Mouse (Mus musculus) heart, adult 18-20 months (tissue): ENCODE data around the gene Bspry. TPM values are rescaled to one million over a fixed set of nuclear protein-coding genes. Genes with fewer than 3 reads are reported as not detected.
A peak's percentile ranks its signal among the peaks of the same experiment; 100 is the strongest.

Experiments used
- DNase-seq, 2 experiments: peaks; one replicate each; pipeline ENCODE4 v3.0.0; 2021 to 2022; ENCODE audit warnings: mixed read lengths in 1 of 2
- total RNA-seq, 2 experiments: library from RNA; stranded (reverse); gene quantifications; 2 replicates each; pipeline ENCODE4 v1.2.3; 2021

Gene Bspry
- total RNA-seq, 2 experiments from 2014 or later = 0.23 TPM; not detected in 1

DNA sequence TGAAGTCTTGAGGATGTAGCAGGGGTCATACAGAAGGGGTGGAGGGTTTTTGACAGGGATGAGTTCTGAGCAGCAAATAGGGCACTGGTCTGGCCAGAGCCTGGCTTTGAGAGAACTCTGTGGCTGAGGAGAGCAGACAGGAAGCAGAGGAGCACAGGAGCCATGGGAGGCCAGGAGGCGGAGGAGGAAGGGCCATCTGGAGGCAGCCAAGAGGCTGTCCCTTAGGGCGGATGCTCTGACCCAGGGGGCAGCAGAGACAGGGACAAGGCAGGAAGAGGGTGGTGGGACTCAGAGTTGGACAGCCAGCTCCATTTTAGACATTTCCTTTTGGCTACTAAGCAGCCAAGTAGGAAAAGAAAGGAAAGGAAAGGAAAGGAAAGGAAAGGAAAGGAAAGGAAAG lies 36.2 kb downstream of the Bspry start:
- peak; percentile 70 to 89 for DNase-seq

DNA sequence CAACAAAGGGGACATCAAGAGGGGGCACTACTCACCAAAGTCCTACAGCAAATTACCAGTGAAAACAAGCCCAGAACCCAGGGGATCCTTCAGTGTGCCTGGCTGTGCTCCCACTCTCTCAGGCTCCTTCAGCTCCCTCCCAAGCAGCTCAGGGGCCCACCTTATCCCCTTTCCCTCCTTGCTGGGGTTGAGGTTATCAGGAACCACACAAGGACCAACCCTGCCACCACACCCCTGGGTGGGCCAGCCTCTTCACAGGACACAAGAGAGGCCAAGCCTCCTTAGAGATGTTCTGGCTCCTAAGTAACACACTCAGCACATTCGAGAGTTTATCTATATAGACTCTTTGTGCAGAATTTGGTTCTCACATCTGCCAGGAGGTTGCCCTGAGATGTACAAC lies 36.7 kb downstream of the Bspry start:
- DNase-seq = no peak

DNA sequence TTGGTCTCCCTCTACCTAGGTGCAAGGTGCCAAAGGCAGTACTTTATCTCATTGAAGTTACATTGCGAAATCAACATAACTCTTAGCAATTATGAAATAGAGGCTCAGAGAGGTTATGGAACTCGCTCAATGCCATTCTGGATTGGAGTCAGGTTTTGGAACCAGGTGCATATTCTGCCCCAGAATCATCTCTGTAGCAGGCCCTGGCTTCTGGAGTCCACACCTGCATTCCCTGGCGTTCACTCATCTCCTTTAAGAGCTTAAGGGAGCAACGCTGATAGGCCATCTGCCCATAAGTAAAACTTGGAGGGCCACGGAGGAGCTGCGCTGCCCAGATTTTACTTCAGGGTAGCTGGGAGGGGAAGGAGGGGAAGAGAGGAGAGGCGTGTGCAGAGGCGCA lies 37.2 kb downstream of the Bspry start:
- no peak for DNase-seq

DNA sequence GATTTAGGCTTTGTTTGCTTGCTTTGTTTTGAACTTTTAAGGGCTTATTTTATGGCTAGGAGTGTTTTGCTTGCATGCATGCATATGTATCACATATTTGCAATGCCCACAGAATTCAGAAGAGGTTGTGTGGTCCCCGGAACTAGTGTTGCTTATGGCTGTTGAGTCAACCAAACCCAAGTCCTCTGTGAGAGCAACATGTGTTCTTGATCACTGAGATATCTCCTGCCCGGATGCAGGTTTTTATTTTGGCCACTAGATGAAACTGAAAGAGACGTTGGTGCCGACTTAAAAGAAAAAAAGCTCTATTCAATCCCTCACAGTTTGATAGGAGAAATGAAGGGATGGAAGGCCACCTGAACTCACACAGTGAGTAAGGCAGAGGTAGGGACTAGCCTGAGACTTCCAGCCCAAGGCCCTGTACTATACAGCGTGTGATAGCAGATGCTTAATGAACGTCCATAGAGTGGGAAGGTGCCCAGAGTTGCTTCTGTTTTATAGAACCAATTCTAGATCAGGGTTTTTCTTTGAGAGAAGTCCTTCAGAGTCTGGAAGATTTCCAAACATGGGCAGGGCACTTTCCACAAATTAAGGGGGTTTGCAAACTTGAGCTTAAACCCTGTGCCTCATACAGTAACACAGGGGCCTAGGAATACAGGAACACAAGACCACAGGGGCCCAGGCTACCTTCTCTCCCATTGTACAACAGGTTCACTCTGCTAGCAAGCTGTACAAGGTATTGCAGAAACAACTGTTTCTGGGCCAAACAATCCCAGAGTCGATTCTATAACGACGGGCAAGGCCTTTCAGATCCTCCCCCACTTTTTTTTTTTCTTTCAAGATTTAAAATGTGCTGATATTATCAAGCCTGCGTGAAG lies 37.9 kb downstream of the Bspry start:
- DNase-seq = no peak

DNA sequence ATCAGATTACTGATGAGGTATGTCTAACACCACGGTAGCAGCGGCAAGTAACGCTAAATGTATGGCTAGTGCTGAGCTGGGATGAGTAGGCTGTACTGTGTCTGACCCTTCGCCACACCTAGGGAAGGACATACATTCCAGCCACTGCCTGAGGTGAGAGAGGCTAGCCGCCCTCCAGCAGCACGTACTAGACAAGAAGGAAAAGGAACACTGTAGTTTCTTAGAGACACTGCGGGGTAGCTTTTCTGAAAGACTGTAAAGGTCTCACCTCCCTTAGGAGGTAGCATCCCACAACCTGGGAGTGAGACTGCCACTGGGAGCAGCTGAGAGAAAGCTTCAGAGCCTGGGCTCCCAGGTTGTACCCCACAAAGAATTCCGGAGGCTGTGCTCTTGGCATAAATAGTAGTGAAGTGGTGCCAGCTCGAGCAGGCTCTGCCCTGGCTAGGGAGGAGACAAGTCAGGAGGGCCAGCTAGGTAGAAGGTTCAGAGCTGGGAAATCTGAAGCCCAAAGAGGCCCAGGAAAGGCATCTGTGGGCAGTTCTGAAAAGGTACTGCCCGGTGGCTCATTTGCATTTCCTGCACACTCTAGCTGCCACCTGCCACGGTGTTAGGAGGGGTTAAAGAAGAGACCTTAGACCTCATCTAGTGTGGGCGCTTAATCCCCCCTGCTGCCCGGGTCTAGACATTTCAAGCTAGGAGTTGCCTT lies 38.7 kb downstream of the Bspry start:
- peak; percentile 60 to 74 for DNase-seq

DNA sequence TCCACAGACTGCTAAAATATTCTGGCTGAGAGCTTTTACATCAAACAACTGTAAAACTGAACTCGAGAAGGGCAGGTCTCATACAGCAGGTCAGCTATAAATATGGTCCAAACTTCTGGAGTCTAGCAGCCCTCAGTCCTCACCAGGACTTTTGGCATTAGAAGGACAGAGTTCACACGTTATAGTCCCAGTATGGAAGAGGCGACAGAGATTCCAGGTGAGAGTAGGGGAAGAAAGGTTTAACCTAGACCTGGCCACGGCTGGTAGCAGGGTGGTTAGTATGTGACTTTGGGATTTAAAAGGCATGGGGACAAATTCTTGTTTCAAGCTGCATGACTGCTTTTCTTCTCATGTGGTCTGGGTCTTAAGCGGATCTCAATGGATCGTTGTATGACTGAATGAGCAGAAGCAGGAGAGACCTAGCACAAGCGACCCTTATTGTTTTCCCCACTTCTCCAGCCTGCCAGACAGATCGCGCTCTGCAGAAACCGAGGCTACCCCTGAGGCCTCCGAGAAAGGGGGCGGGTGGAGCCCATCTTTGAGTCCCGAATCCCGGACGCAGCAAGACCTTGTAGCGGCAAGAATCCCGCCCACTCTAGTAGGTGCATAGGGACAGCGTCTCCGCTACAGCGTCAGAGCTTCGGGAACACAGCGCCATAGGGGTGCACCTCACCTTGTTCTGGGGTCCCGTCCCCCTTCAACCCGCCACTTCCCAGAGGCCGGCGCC lies 39.4 kb downstream of the Bspry start:
- DNase-seq = no peak

DNA sequence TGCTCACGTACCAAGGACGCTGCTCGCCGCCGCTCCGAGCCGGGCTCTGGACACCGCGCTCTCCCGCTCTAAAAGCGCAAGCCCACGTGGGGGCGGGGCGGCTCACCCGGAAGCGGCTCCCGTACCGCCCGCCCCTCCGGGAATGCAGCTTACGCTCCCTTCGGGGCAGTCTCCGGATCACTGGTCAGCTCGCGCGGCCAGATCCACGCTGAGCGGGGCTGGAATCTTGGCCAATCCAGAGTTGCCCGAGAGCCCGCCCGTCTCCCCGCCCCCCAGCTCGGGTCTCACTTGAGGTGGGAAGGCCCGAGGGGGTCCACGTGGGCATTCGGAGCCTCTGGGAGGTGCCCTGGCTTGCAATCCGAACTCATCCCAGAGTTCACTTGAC lies 40.0 kb downstream of the Bspry start, which contains the start of gene Alad:
Alad (minus strand) TSS at position 70 of the 385 bp plus-strand sequence.
- peak; percentile 92 to 94 for DNase-seq

DNA sequence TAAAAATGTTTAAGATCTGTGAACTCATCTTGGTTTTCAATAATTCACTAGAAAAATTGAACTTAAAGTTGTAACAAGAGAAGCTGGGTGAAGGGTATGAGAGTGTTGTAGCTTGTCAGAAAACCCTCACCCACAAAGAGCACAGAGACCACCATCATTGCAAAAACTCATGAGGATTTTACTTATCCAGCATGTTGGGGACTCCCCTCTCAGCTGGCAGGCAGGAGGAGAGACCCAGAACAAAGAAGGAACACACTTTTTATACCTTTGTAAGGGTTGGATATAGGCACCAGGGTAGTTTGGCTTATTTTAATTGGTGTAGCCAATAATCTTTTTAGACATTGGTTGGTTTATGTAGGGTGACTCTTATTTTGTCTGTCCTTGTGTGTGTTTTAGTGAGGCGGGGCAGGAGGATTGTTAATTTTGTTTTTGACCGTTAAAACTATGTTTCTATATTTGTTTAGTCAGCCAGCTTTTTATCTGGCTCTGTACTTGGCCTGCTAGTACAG lies 41.1 kb downstream of the Bspry start:
- no peak for DNase-seq

DNA sequence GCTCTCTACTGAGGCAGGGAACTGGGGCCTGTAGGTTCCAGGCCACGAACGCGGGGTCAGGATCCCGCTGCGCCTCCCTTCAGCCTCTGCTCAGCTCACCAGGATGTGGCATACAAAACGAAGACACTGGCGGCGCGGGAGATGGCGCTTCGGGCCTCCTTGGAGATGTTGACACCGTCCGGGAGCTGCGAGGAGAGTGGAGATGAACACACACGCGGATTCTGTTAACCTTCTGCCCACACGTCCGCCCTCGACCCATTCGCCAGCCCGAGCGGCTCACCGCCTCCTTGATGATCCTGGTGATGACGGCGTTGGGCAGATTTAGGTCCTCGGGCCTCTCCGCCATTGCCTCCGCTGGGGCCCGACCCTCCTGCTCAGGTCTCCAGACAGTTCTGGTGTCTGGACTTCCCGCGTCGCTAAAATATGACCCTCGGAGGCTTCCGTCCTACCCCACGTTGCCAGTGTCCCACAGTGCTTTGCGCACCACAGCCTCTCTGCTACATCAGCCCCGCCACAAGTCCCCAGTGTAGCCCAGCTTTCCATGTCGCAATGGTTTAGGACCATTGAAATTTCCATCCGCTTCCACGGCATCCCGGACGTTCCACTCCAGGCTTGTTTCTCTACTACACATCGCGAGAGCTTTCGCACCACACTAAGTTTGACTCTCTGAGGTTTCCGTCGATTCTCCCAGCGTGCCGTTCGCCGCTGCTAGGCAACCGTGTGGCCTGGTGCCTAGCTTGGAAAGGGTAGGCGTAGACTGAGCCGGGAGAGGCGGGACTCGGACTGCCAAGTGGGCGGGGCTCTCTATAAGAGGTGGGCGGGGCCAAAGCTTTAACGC lies 45.0 kb downstream of the Bspry start, which contains the start of the genes Pole3 and 4933430I17Rik:
Pole3 (minus strand) TSS at position 418 of the 838 bp plus-strand sequence.
4933430I17Rik (plus strand) TSS at position 719 of the 838 bp plus-strand sequence.
- peak; percentile 96 to 99 for DNase-seq

DNA sequence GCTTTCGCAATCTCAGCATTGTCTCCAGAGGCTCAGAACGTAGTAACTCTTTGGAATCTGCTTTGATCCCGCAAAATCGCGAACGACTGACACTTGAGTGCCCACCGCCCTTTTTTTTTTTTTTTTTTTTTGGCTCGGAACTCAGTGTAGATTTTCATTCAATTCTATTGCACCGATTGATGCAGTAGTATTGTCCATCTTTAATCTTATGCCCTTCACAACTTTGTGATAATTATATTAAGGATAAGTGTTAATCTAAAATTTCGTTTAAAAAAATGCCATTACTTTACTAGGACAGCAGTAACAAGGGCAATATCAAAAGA lies 45.6 kb downstream of the Bspry start:
- DNase-seq = no peak

DNA sequence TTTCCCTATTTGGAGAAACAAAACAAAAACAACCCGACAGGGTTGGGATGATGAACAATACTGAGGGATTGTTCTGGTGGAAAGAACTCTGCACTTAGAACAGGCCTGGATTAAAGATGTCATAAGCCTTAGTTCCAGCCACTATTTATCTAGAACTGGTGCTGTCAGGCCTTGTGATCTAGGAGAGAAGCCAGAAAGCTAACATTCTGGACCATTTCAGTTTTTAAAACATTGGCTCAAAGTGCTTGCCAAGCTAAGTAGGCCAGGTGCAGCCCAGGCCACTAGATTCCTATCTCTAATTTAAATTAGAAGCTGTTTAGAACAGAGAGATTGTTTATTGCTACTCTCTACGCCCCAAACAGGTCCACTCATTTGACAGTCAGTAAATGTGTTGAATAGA lies 46.4 kb downstream of the Bspry start:
- no peak for DNase-seq

DNA sequence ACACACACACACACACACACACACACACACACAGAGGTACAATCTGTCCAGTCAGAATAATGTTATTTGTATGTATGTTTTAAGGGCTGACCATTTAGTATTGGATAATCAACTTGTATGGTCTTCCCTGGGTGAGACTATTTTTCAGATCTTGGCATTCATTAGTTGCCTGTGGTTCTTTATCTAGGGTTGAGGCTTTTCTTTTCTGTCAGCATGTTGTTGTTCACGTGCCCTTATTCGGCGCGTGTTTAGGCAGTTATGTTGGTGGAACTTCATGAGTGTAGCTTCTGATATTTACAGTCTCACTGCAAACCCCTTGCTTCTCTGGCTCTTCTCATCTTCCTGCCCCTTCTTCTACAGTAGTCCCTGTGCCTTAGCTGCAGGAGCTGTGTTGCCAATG lies 47.8 kb downstream of the Bspry start:
- no peak for DNase-seq

DNA sequence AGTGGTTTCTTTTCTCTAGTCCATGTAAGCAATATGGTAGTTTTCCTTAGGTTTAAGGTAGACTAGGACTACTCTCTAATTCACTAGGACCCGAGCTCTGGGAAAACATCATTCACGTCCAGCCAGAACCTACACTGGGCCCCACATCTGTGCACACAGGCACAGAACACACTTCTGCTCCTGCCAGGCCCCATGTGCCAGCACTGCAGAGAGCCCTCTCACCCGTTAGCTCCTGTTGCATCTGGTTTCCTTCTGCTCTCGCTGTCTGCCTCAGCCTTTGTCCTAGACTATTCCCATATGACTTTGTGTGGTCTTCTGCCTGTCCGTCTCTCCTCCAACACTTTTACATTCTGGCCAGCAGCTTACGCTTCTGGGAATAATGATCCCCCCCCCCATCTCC lies 53.9 kb downstream of the Bspry start:
- no peak for DNase-seq

DNA sequence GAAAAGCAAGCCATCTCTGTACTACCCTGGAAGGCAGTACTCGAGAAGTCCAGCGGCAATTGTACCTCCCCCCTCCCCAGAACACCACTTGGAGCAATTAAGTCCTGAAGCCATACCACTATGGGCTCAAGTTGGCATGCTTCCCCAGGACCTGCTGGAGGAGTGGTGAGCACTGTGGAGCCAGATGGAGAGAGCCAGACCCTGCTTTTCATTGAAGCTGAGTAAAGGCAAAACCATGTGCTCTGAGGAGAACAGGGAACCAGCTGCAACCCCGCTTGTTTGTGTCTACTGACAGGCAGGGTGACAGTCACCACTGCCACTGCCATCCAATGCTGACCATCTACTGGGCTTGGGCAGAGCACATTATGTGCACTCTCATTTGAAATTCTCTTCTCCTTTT lies 61.9 kb downstream of the Bspry start:
- no peak for DNase-seq

DNA sequence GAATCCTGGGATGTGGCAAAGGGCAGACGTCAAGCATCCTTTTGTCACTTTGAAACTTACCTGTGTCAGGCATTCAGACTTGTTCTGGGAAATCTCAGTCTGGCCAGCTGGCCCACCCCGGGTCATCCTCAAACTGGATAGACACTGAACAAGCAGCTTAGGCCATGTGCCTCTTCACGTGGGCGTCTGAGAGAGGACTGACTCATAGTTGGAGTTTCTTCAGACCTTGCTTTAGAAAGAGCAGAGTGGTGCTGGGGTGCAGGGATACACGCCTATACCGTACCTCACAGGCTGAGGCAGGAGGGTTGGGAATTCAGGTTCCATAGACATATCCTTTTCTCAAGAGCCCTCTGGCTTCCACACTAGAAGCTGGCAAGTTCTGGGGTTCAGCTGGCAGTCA lies 63.9 kb downstream of the Bspry start:
- no peak for DNase-seq

DNA sequence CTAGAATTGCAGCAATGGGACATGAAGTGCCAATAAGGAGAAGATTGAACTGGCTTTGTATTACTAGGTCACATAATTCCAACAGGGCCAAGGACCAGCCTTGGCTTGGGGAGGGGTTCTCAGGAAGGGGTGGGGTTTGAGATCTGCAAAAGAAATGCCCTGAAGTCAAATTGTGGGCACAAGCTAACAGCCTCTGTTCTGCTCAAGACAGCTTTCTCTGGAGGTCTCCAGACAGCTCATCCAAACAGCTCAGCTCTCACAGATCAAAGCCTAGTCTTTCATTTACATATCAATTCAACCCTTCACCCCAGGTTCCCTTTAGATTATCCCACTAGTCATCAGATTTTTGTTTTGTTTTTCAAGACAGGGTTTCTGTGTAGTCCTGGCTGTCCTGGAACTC lies 64.9 kb downstream of the Bspry start:
- no peak for DNase-seq

Other genes with a start within 250 kb of the Bspry start
- 1 to 10 TPM; 1.9 TPM for gene Zfp37, start 249.0 kb upstream of the Bspry start, total RNA-seq
- 10 to 100 TPM; 20.7 to 24.1 TPM for gene Slc31a2, start 217.5 kb upstream of the Bspry start, total RNA-seq
- 10 to 100 TPM; 16.4 to 17.7 TPM for gene Fkbp15, start 119.5 kb upstream of the Bspry start, total RNA-seq
- gene Slc31a1, start 119.3 kb upstream of the Bspry start, total RNA-seq = 10 to 100 TPM; 17.3 to 18.7 TPM
- 10 to 100 TPM; 46.9 to 49.1 TPM for gene Cdc26, start 71.4 kb upstream of the Bspry start, total RNA-seq
- gene Prpf4, start 71.3 kb upstream of the Bspry start, total RNA-seq = 10 to 100 TPM; 10.4 to 10.9 TPM
- not detected for gene Rnf183, start 44.8 kb upstream of the Bspry start, total RNA-seq
- gene Wdr31, start 9.2 kb upstream of the Bspry start, total RNA-seq = under 1 TPM; 0.30 to 0.59 TPM
- gene Hdhd3, start 23.4 kb downstream of the Bspry start, total RNA-seq = 1 to 10 TPM; 3.4 to 4.0 TPM
- gene Alad, start 39.9 kb downstream of the Bspry start, total RNA-seq = 10 to 100 TPM; 75.4 to 87.1 TPM
- gene Pole3, start 45.0 kb downstream of the Bspry start, total RNA-seq = 10 to 100 TPM; 17.7 to 19.5 TPM
- gene 4933430I17Rik, start 45.3 kb downstream of the Bspry start, total RNA-seq = not detected
- 10 to 100 TPM; 21.5 to 25.9 TPM for gene Rgs3, start 79.8 kb downstream of the Bspry start, total RNA-seq